Mouse (Mus musculus): ENCODE measurements around the gene Nrsn2.
A peak's percentile ranks its signal among the peaks of the same experiment; 100 is the strongest.

The Nrsn2 gene

GRCm38 (mm10) chr2:152343329-152344213 is 32.9 kb downstream of the Nrsn2 start, which contains the start of gene Trib3:
Trib3 (minus strand) TSS chr2:152344032.
- DNase-seq (ENCODE audit: inconsistent ontology term), result peak; percentile 80

- DNase-seq (ENCODE audit: inconsistent ontology term), result no peak
Measured at GRCm38 (mm10) chr2:152339631-152340179, 36.7 kb downstream of the Nrsn2 start.

- DNase-seq (ENCODE audit: inconsistent ontology term), result no peak
Measured at GRCm38 (mm10) chr2:152338319-152338718, 38.1 kb downstream of the Nrsn2 start.

- no peak for DNase-seq (ENCODE audit: inconsistent ontology term)
Measured at GRCm38 (mm10) chr2:152337591-152338212, 38.7 kb downstream of the Nrsn2 start.

- DNase-seq (ENCODE audit: inconsistent ontology term), result no peak
Measured at GRCm38 (mm10) chr2:152336856-152337255, 39.6 kb downstream of the Nrsn2 start.

- DNase-seq (ENCODE audit: inconsistent ontology term), result no peak
Measured at GRCm38 (mm10) chr2:152335289-152335820, 41.1 kb downstream of the Nrsn2 start.

DNA sequence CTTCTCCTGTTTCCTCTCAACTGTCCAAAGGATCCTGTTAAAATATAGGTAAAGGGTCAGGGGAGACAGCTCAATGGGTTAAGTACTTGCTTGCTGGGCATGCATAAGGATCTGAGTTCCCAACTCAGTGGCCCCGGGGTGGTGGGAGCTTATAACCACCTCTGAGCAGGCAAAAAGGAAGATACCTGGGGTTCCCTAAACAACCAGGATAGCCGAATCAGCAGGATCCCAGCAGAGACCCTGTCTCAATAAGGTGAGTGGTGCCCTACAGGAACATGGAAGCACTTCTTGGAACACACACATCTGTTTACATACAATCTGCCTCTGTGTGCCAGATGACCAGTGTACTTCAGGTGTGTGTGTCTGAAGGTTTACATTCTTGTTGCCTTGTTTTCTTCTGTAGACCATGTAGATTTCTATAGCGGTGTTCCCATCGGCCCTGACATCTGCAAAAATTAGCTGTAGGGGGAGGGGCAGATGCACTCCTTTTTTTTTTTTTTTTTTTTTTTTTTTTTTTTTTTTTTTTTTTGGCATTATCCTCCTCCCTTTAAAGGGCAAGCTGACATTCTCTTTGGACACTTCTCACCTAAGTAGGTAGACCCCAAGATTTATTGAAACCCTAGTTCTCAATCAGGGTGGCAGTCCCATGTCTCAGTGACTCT is 43.0 kb downstream of the Nrsn2 start:
- DNase-seq (ENCODE audit: inconsistent ontology term), result no peak

DNA sequence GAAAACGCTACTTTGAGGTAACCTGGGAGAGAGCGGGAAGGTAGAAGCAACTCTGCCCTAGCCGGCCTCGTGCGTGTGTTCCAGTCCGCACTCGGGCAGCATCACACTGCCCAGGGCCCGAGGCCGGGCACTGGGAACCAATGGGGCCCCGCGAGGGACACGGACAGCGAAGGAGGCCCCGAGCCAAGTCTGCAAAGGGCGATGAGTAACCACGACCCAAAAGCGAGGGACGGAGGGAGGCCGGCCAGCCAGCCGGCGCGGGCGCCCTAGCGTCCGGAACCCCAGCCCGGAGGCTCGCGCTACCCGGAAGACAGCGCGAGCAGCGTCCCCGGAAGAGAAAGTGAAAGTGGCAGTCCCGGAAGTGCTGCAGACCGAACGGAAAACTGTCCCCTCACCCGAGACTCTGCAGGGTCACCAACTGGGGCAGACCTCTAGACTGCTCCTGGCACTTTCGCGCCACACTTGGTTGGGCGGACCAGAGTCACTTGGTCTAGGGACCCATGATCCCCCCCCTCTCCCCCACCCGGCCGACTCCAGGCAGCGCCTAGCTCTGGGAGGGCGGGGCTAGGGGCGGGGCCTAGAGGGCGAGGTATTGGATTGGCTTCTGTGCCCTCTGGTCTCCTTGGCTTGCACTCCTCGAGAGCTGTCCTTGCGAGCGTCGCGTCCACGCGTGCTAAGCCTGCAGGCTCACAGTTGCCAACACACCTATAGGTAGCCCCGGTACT is 44.2 kb downstream of the Nrsn2 start, which contains the start of gene Rbck1:
Gene Rbck1, minus strand, starts transcription at position 553 of the 725 bp plus-strand sequence.
- peak; percentile 98 for DNase-seq (ENCODE audit: inconsistent ontology term)

DNA sequence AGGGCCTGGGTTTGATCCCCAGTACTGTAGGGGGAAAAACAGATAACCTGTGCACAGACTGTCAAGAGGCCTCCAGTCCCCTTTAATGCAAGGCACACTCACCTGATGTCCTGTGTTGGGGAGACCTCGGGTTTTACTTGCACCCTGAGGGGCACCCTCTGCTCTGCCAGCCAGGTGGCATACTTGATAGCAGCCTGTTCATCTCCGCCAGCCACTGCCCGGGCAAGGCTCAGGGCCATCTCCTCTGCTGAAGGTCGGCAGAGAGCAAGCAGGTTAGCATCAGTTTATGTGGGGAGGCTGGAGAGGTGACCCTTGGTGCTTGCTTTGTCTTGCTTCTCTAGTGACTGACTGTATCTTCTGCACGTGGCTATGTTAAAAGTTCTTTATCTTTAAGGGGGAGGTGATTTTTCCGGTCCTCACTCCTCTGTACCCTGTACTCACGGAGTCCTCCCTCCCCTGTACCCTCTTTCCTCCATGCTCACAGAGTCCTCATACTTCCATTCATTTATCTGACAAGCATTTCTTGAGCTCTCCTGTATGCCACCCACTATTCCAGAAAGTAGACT is 45.5 kb downstream of the Nrsn2 start:
- no peak for DNase-seq (ENCODE audit: inconsistent ontology term)

DNA sequence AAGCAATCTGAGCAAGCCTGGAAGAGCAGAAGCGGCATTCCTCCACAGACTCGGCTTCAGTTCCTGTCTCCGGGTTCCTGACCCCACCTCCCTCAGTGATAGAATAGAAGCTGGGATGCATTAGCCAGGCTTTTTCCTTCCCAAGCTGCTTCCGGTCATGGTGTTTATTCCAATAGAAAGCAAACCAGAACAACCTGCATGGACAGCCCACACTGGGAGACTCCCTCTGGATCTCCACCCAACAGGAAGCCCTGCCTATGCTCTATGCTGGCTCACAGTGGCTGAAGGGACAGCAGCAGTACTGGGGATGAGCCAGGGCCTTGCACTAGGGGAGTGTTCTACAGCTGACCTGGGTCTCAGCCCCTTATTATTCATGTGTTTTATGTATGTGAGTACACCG is 48.5 kb downstream of the Nrsn2 start:
- DNase-seq (ENCODE audit: inconsistent ontology term), result no peak

- no peak for DNase-seq (ENCODE audit: inconsistent ontology term)
Measured at GRCm38 (mm10) chr2:152326654-152327053, 49.8 kb downstream of the Nrsn2 start.

DNA sequence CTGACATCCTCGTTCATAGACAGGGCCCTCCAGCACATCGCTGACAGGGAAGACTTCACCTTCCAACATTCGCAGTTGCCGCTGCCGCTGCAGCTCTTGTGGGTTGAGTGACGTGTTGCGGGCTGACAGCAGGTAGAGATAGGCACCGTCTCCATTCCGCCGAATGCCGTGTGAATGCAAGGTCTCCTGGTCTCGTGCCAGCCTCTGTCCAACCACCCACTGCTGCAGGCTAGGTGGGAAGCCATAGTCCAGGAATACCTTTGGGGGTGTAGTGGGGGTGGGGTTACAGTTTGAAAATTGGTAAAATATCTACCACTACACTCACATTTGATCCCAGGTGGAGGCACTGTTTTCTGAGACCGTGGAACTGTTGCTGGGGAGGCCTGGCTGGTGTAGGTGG is 50.3 kb downstream of the Nrsn2 start:
- no peak for DNase-seq (ENCODE audit: inconsistent ontology term)

DNA sequence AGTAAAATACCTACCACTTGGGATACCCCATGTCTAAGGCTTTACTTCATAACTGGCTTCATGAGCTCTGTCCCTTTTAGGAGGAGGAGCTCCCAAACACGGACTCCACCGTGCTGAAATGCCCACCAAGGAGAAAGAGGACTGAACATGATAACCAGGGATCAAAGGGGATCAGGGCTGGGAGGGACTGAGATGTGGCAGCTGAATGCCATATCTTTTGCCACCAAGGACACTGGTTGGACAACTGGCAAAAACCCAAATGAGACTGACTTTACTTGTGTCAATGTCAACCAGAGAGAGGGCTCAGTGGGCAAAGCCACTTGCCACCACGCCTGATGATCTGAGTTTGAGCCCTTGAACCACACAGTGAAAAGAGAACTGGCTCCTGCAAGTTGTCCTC is 51.6 kb downstream of the Nrsn2 start:
- DNase-seq (ENCODE audit: inconsistent ontology term), result no peak

DNA sequence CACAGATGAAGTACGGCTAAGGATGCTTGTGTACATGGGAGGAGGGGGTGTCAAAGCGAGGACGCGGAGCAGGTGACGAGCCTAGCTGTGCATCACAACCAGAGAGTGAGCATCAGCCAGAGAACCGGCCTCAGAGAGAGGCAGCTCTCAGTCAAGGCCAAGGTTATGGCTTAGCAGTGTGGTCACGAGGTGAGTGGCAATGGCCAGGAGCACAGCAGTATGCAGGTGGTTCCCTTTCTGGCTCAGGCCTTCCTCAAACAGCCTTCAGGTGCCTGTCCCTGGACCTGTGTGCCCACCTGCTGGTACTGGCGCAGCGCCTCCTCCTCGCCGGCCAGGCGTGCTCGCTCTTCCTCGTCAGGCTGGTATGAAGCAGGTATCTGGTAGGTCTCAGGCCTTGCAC is 52.5 kb downstream of the Nrsn2 start:
- DNase-seq (ENCODE audit: inconsistent ontology term), result no peak

DNA sequence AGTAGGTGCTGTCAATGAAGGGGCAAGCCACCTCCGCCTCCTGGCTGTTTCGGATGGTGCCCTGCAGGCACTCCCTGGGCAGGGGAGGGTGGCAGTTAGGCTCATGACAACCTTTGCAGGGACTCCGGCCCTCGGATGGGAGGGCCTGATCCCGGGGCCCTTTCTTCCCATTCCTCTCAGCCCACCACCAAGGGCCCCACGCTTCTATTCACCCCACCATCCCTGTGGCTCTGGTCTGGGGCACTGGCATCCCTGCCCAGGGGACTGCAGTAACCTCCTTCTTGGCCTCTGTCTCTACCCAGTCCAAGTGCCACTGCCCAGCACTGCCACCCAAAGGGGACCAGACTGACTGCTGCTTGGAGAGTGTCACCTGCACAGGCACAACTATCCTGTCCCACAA is 54.2 kb downstream of the Nrsn2 start:
- no peak for DNase-seq (ENCODE audit: inconsistent ontology term)

GRCm38 (mm10) chr2:152321558-152321957 is 54.9 kb downstream of the Nrsn2 start:
- DNase-seq (ENCODE audit: inconsistent ontology term), result no peak

Measured in Muller cell, postnatal 12 days (primary cell).